Mouse (Mus musculus): ENCODE measurements around the gene Unc79. TPM values are rescaled to one million over a fixed set of nuclear protein-coding genes. Genes with fewer than 3 reads are reported as not detected.

Gene Unc79
- polyA plus RNA-seq, 1 experiment from 2014 or later, result 0.17 TPM

- Histone ChIP-seq H3K4me3 (ENCODE audit: low read length) (no peak overlapping the region), H3K4me2 (replicated peaks; ENCODE audit: low read depth, low read length) (no peak overlapping the region), H3K9ac (replicated peaks; ENCODE audit: low read length) (no peak overlapping the region), H3K36me3 (ENCODE audit: insufficient read depth, low read length) (no peaks in the 10 kb centered on the region), H3K27ac (ENCODE audit: low read length) (no peak overlapping the region), H3K9me3 (ENCODE audit: low read length) (no peaks in the 10 kb centered on the region), H3K4me1 (ENCODE audit: insufficient read depth, low read length) (peaks cover 8% of the 10 kb centered on the region), H3K27me3 (ENCODE audit: insufficient read depth, low read length) (no peaks in the 10 kb centered on the region)
- ATAC-seq (ENCODE audit: low FRiP score, low TSS enrichment), result no peak
- WGBS, result 45% methylated on average over 14 of the region's 14 CpGs
Measured at GRCm38 (mm10) chr12:103164101-103165030, 215.7 kb downstream of the Unc79 start.

GRCm38 (mm10) chr12:103168892-103169291, 220.2 kb downstream of the Unc79 start:
- ATAC-seq (ENCODE audit: low FRiP score, low TSS enrichment), result peak; percentile 75
- H3K4me1 ChIP-seq (ENCODE audit: insufficient read depth, low read length), result peaks cover 12% of the 10 kb centered on the region
- 0 out of 2 replicates have a peak overlapping the region, but pooled peaks have one; percentile 10 for H3K4me2 ChIP-seq (replicated peaks; ENCODE audit: low read depth, low read length)
- H3K27me3 ChIP-seq (ENCODE audit: insufficient read depth, low read length), result no peaks in the 10 kb centered on the region
- no peaks in the 10 kb centered on the region for H3K36me3 ChIP-seq (ENCODE audit: insufficient read depth, low read length)
- H3K9ac ChIP-seq (replicated peaks; ENCODE audit: low read length), result no peak overlapping the region
- no peak overlapping the region for H3K4me3 ChIP-seq (ENCODE audit: low read length)
- H3K9me3 ChIP-seq (ENCODE audit: low read length), result no peaks in the 10 kb centered on the region
- WGBS, result 19% methylated on average over 12 of the region's 12 CpGs
- H3K27ac ChIP-seq (ENCODE audit: low read length), result no peak overlapping the region

GRCm38 (mm10) chr12:103183057-103183456, 234.4 kb downstream of the Unc79 start:
- Histone ChIP-seq H3K4me1 (ENCODE audit: insufficient read depth, low read length) (no peaks in the 10 kb centered on the region), H3K27me3 (ENCODE audit: insufficient read depth, low read length) (no peaks in the 10 kb centered on the region)
- WGBS, result 22% methylated on average over 7 of the region's 7 CpGs

GRCm38 (mm10) chr12:103187020-103187419, 238.4 kb downstream of the Unc79 start:
- ATAC-seq (ENCODE audit: low FRiP score, low TSS enrichment), result no peak
- no peak overlapping the region for H3K4me2 ChIP-seq (replicated peaks; ENCODE audit: low read depth, low read length)
- WGBS, result 63% methylated on average over 7 of the region's 7 CpGs

More at GRCm38 (mm10) chr12:103183057-103183456, 234.4 kb downstream of the Unc79 start:
- no peaks in the 10 kb centered on the region for H3K36me3 ChIP-seq (ENCODE audit: insufficient read depth, low read length)
- H3K4me2 ChIP-seq (replicated peaks; ENCODE audit: low read depth, low read length), result no peak overlapping the region
- H3K9me3 ChIP-seq (ENCODE audit: low read length), result no peaks in the 10 kb centered on the region
- H3K9ac ChIP-seq (replicated peaks; ENCODE audit: low read length), result no peak overlapping the region
- ATAC-seq (ENCODE audit: low FRiP score, low TSS enrichment), result 0 out of 2 replicates have a peak, but pooled peaks have one; percentile 46
- H3K27ac ChIP-seq (ENCODE audit: low read length), result no peak overlapping the region
- H3K4me3 ChIP-seq (ENCODE audit: low read length), result no peak overlapping the region

GRCm38 (mm10) chr12:103188223-103188622, 239.6 kb downstream of the Unc79 start:
- Histone ChIP-seq H3K36me3 (ENCODE audit: insufficient read depth, low read length) (no peaks in the 10 kb centered on the region), H3K9ac (replicated peaks; ENCODE audit: low read length) (no peak overlapping the region), H3K27me3 (ENCODE audit: insufficient read depth, low read length) (no peaks in the 10 kb centered on the region; the same call in 1 of the 2 replicates), H3K9me3 (ENCODE audit: low read length) (no peaks in the 10 kb centered on the region), H3K27ac (ENCODE audit: low read length) (no peak overlapping the region), H3K4me3 (ENCODE audit: low read length) (no peak overlapping the region), H3K4me1 (ENCODE audit: insufficient read depth, low read length) (no peaks in the 10 kb centered on the region), H3K4me2 (replicated peaks; ENCODE audit: low read depth, low read length) (no peak overlapping the region)
- no peak for ATAC-seq (ENCODE audit: low FRiP score, low TSS enrichment)
- WGBS, result 50% methylated on average over 8 of the region's 8 CpGs

More at GRCm38 (mm10) chr12:103187020-103187419, 238.4 kb downstream of the Unc79 start:
- no peaks in the 10 kb centered on the region for H3K9me3 ChIP-seq (ENCODE audit: low read length)
- H3K4me3 ChIP-seq (ENCODE audit: low read length), result no peak overlapping the region
- no peaks in the 10 kb centered on the region for H3K4me1 ChIP-seq (ENCODE audit: insufficient read depth, low read length)
- H3K27me3 ChIP-seq (ENCODE audit: insufficient read depth, low read length), result no peaks in the 10 kb centered on the region; the same call in 1 of the 2 replicates
- no peak overlapping the region for H3K27ac ChIP-seq (ENCODE audit: low read length)
- no peak overlapping the region for H3K9ac ChIP-seq (replicated peaks; ENCODE audit: low read length)
- no peaks in the 10 kb centered on the region for H3K36me3 ChIP-seq (ENCODE audit: insufficient read depth, low read length)

- WGBS, result 58% methylated on average over 12 of the region's 12 CpGs
- no peak for ATAC-seq (ENCODE audit: low FRiP score, low TSS enrichment)
- Histone ChIP-seq H3K9ac (replicated peaks; ENCODE audit: low read length) (no peak overlapping the region), H3K4me3 (ENCODE audit: low read length) (no peak overlapping the region), H3K4me2 (replicated peaks; ENCODE audit: low read depth, low read length) (no peak overlapping the region), H3K27me3 (ENCODE audit: insufficient read depth, low read length) (no peaks in the 10 kb centered on the region; the same call in 1 of the 2 replicates), H3K9me3 (ENCODE audit: low read length) (no peaks in the 10 kb centered on the region), H3K4me1 (ENCODE audit: insufficient read depth, low read length) (no peaks in the 10 kb centered on the region), H3K27ac (ENCODE audit: low read length) (no peak overlapping the region), H3K36me3 (ENCODE audit: insufficient read depth, low read length) (no peaks in the 10 kb centered on the region)
Measured at GRCm38 (mm10) chr12:103189771-103190170, 241.1 kb downstream of the Unc79 start.

GRCm38 (mm10) chr12:103192996-103193395, 244.3 kb downstream of the Unc79 start:
- Histone ChIP-seq H3K9me3 (ENCODE audit: low read length) (no peaks in the 10 kb centered on the region), H3K36me3 (ENCODE audit: insufficient read depth, low read length) (no peaks in the 10 kb centered on the region), H3K27ac (ENCODE audit: low read length) (no peak overlapping the region), H3K9ac (replicated peaks; ENCODE audit: low read length) (no peak overlapping the region), H3K27me3 (ENCODE audit: insufficient read depth, low read length) (no peaks in the 10 kb centered on the region; the same call in 1 of the 2 replicates), H3K4me1 (ENCODE audit: insufficient read depth, low read length) (no peaks in the 10 kb centered on the region), H3K4me3 (ENCODE audit: low read length) (no peak overlapping the region), H3K4me2 (replicated peaks; ENCODE audit: low read depth, low read length) (no peak overlapping the region)
- 62% methylated on average over 5 of the region's 5 CpGs for WGBS
- no peak for ATAC-seq (ENCODE audit: low FRiP score, low TSS enrichment)

GRCm38 (mm10) chr12:103202592-103203544, 254.2 kb downstream of the Unc79 start:
- H3K9me3 ChIP-seq (ENCODE audit: low read length), result no peaks in the 10 kb centered on the region
- 14% methylated on average over 11 of the region's 11 CpGs for WGBS
- H3K36me3 ChIP-seq (ENCODE audit: insufficient read depth, low read length), result no peaks in the 10 kb centered on the region
- no peak overlapping the region for H3K4me2 ChIP-seq (replicated peaks; ENCODE audit: low read depth, low read length)
- H3K4me1 ChIP-seq (ENCODE audit: insufficient read depth, low read length), result peaks cover 11% of the 10 kb centered on the region
- no peak overlapping the region for H3K4me3 ChIP-seq (ENCODE audit: low read length)
- H3K27ac ChIP-seq (ENCODE audit: low read length), result 0 out of 2 replicates have a peak overlapping the region, but pooled peaks have one; percentile 14
- no peak overlapping the region for H3K9ac ChIP-seq (replicated peaks; ENCODE audit: low read length)
- no peaks in the 10 kb centered on the region for H3K27me3 ChIP-seq (ENCODE audit: insufficient read depth, low read length)
- peak; percentile 87 for ATAC-seq (ENCODE audit: low FRiP score, low TSS enrichment)

GRCm38 (mm10) chr12:103205561-103205960, 256.9 kb downstream of the Unc79 start:
- WGBS, result 76% methylated on average over 7 of the region's 7 CpGs
- Histone ChIP-seq H3K4me3 (ENCODE audit: low read length) (no peak overlapping the region), H3K9me3 (ENCODE audit: low read length) (no peaks in the 10 kb centered on the region), H3K4me1 (ENCODE audit: insufficient read depth, low read length) (peaks cover 11% of the 10 kb centered on the region), H3K9ac (replicated peaks; ENCODE audit: low read length) (no peak overlapping the region), H3K36me3 (ENCODE audit: insufficient read depth, low read length) (no peaks in the 10 kb centered on the region), H3K4me2 (replicated peaks; ENCODE audit: low read depth, low read length) (no peak overlapping the region), H3K27me3 (ENCODE audit: insufficient read depth, low read length) (no peaks in the 10 kb centered on the region), H3K27ac (ENCODE audit: low read length) (no peak overlapping the region)
- no peak for ATAC-seq (ENCODE audit: low FRiP score, low TSS enrichment)

All from kidney, embryonic 16.5 days (tissue).